Mouse (Mus musculus) activated CD4-positive, CD25-positive, alpha-beta regulatory T cell, adult 4 months (primary cell): ENCODE data around the gene Tctn1. TPM values are rescaled to one million over a fixed set of nuclear protein-coding genes. Genes with fewer than 3 reads are reported as not detected.
A peak's percentile ranks its signal among the peaks of the same experiment; 100 is the strongest.

Source experiments
- ATAC-seq: one replicate; pipeline ENCODE4 v1.8.0; 2017
- polyA plus RNA-seq, 2 experiments: library from polyadenylated mRNA; unstranded; fragments of 100-300 nt; shearing (Covaris generic); gene quantifications; one replicate each; pipeline ENCODE4 v1.2.1; 2017

Gene Tctn1
- polyA plus RNA-seq, 2 experiments from 2014 or later = 0.75 to 0.96 TPM

GRCm38 (mm10) chr5:122245186-122245585 lies 19.1 kb downstream of the Tctn1 start:
- no peak for ATAC-seq

- ATAC-seq = no peak
These were observed 20.3 kb downstream of the Tctn1 start for GRCm38 (mm10) chr5:122243781-122244523.

- no peak for ATAC-seq
These were observed 21.6 kb downstream of the Tctn1 start for GRCm38 (mm10) chr5:122242521-122243123.

- no peak for ATAC-seq
These were observed 23.3 kb downstream of the Tctn1 start for GRCm38 (mm10) chr5:122240989-122241388.

- no peak for ATAC-seq
These were observed 23.7 kb downstream of the Tctn1 start for GRCm38 (mm10) chr5:122240521-122240920.

GRCm38 (mm10) chr5:122239618-122240017 lies 24.6 kb downstream of the Tctn1 start:
- ATAC-seq = no peak

GRCm38 (mm10) chr5:122237200-122237599 lies 27.1 kb downstream of the Tctn1 start:
- no peak for ATAC-seq

GRCm38 (mm10) chr5:122235196-122235836 lies 28.9 kb downstream of the Tctn1 start:
- ATAC-seq = peak; percentile 11

- peak; percentile 47 for ATAC-seq
These were observed 29.7 kb downstream of the Tctn1 start for GRCm38 (mm10) chr5:122234319-122235195.

GRCm38 (mm10) chr5:122233695-122234094 lies 30.6 kb downstream of the Tctn1 start:
- peak; percentile 50 for ATAC-seq

GRCm38 (mm10) chr5:122233077-122233581 lies 31.1 kb downstream of the Tctn1 start:
- no peak for ATAC-seq

- ATAC-seq = peak; percentile 39
These were observed 32.3 kb downstream of the Tctn1 start for GRCm38 (mm10) chr5:122232004-122232403.

- no peak for ATAC-seq
These were observed 32.8 kb downstream of the Tctn1 start for GRCm38 (mm10) chr5:122231431-122231830.

- peak; percentile 8 for ATAC-seq
These were observed 33.4 kb downstream of the Tctn1 start for GRCm38 (mm10) chr5:122230816-122231215.

GRCm38 (mm10) chr5:122228772-122229171 lies 35.5 kb downstream of the Tctn1 start:
- no peak for ATAC-seq

- no peak for ATAC-seq
These were observed 35.9 kb downstream of the Tctn1 start for GRCm38 (mm10) chr5:122228271-122228765.

- ATAC-seq = no peak
These were observed 40.0 kb downstream of the Tctn1 start for GRCm38 (mm10) chr5:122224291-122224690.

GRCm38 (mm10) chr5:122221085-122221484 lies 43.2 kb downstream of the Tctn1 start:
- ATAC-seq = no peak

- ATAC-seq = peak; percentile 83
These were observed 44.3 kb downstream of the Tctn1 start for GRCm38 (mm10) chr5:122219655-122220629.

- peak; percentile 34 for ATAC-seq
These were observed 45.3 kb downstream of the Tctn1 start for GRCm38 (mm10) chr5:122218928-122219327.
